Mouse (Mus musculus) brain, adult 2 months (tissue): ENCODE data around the gene Hjurp.

Experiments used
- DNase-seq: peaks from one replicate; pipeline ENCODE4 v3.0.0; 2011; ENCODE audit warnings: low read depth, low spot score

The Hjurp gene

GRCm38 (mm10) chr1:88262255-88262654 is 15.2 kb downstream of the Hjurp start:
- peak; percentile 78 for DNase-seq

- no peak for DNase-seq
Observed at GRCm38 (mm10) chr1:88261706-88262105, 15.7 kb downstream of the Hjurp start.

GRCm38 (mm10) chr1:88260604-88261377 is 16.6 kb downstream of the Hjurp start:
- DNase-seq = no peak

GRCm38 (mm10) chr1:88260114-88260513 is 17.3 kb downstream of the Hjurp start:
- no peak for DNase-seq

- no peak for DNase-seq
Observed at GRCm38 (mm10) chr1:88259643-88260024, 17.8 kb downstream of the Hjurp start.

GRCm38 (mm10) chr1:88258881-88259642 is 18.4 kb downstream of the Hjurp start:
- DNase-seq = peak; percentile 53

GRCm38 (mm10) chr1:88258361-88258760 is 19.1 kb downstream of the Hjurp start:
- DNase-seq = no peak

- DNase-seq = no peak
Observed at GRCm38 (mm10) chr1:88257681-88258080, 19.8 kb downstream of the Hjurp start.

- DNase-seq = no peak
Observed at GRCm38 (mm10) chr1:88256886-88257663, 20.4 kb downstream of the Hjurp start.

- no peak for DNase-seq
Observed at GRCm38 (mm10) chr1:88255989-88256754, 21.3 kb downstream of the Hjurp start.

- no peak for DNase-seq
Observed at GRCm38 (mm10) chr1:88255466-88255857, 22.0 kb downstream of the Hjurp start.

GRCm38 (mm10) chr1:88254793-88255465 is 22.5 kb downstream of the Hjurp start:
- DNase-seq = no peak

- DNase-seq = no peak
Observed at GRCm38 (mm10) chr1:88253540-88253939, 23.9 kb downstream of the Hjurp start.

- DNase-seq = no peak
Observed at GRCm38 (mm10) chr1:88253106-88253505, 24.3 kb downstream of the Hjurp start.

GRCm38 (mm10) chr1:88250023-88250422 is 27.4 kb downstream of the Hjurp start:
- no peak for DNase-seq

GRCm38 (mm10) chr1:88249596-88249995 is 27.8 kb downstream of the Hjurp start:
- no peak for DNase-seq

- no peak for DNase-seq
Observed at GRCm38 (mm10) chr1:88248658-88249057, 28.8 kb downstream of the Hjurp start.

GRCm38 (mm10) chr1:88247660-88248059 is 29.8 kb downstream of the Hjurp start:
- DNase-seq = no peak

GRCm38 (mm10) chr1:88246386-88246785 is 31.0 kb downstream of the Hjurp start:
- DNase-seq = no peak

GRCm38 (mm10) chr1:88245881-88246280 is 31.6 kb downstream of the Hjurp start:
- DNase-seq = no peak

- no peak for DNase-seq
Observed at GRCm38 (mm10) chr1:88243861-88244260, 33.6 kb downstream of the Hjurp start.
